Mouse (Mus musculus) heart, adult 2 months (tissue): ENCODE measurements around the gene Plekha6. TPM values are rescaled to one million over a fixed set of nuclear protein-coding genes. Genes with fewer than 3 reads are reported as not detected.

Experiments
- DNase-seq, 2 experiments: peaks; one replicate each; pipeline ENCODE4 v3.0.0; 2021
- H3K27ac ChIP-seq: fragments of 200-600 bp; 2 replicates; pipeline ENCODE4 v1.8.1; 2022
- H3K27me3 ChIP-seq: fragments of 200-500 bp; 2 replicates; pipeline ENCODE4 v1.6.1; 2012; ENCODE audit warnings: mild to moderate bottlenecking, low read length, inconsistent platforms, mixed read lengths; ENCODE audit not compliant: control insufficient read depth, insufficient read depth
- H3K36me3 ChIP-seq: fragments of 200-500 bp; 2 replicates; pipeline ENCODE4 v1.6.1; 2012; ENCODE audit warnings: low read length, inconsistent platforms; ENCODE audit not compliant: control insufficient read depth, insufficient read depth
- H3K4me1 ChIP-seq: fragments of 200-500 bp; 2 replicates; pipeline ENCODE4 v1.6.1; 2011; ENCODE audit warnings: low read length; ENCODE audit not compliant: control insufficient read depth, insufficient read depth
- H3K4me3 ChIP-seq: fragments of 200-600 bp; 2 replicates; pipeline ENCODE4 v1.8.1; 2022
- H3K79me2 ChIP-seq: fragments of 200-500 bp; replicated peaks from 2 replicates; pipeline ENCODE4 v1.6.1; 2012; ENCODE audit warnings: mild to moderate bottlenecking, inconsistent platforms, low read length, moderate library complexity, mixed read lengths; ENCODE audit not compliant: control insufficient read depth, insufficient read depth
- H3K9ac ChIP-seq: fragments of 200-500 bp; 2 replicates; pipeline ENCODE4 v1.6.1; 2012; ENCODE audit warnings: low read depth, mild to moderate bottlenecking, control low read depth, inconsistent platforms, low read length, mixed read lengths
- CTCF ChIP-seq: fragments of 200-600 bp; IDR thresholded peaks from 2 replicates; pipeline ENCODE4 v1.8.1; 2022; ENCODE audit warnings: antibody characterized with exemption, mild to moderate bottlenecking, moderate library complexity
- EP300 ChIP-seq: fragments of 200-500 bp; IDR thresholded peaks from 2 replicates; pipeline ENCODE4 v1.6.1; 2011; ENCODE audit warnings: low read depth, low read length, control low read depth; ENCODE audit not compliant: insufficient read depth
- POLR2A ChIP-seq: fragments of 200-500 bp; IDR thresholded peaks from 2 replicates; pipeline ENCODE4 v1.6.1; 2011; ENCODE audit warnings: mild to moderate bottlenecking, low read depth, low read length, control low read depth; ENCODE audit not compliant: insufficient read depth
- WGBS: fragments of 180-500 bp; shearing (Covaris S2); methylation state at CpG from one replicate; pipeline ENCODE4 v1.1.7; 2018; 5-methylcytosine and 5-hydroxymethylcytosine counted together
- intact Hi-C: fragments of 180-260 bp; cut with DNase I; formaldehyde crosslinking; loops from one replicate; pipeline ENCODE4 v1.15.1; 2025
- polyA plus RNA-seq: library from polyadenylated mRNA; depleted of rRNA; stranded (reverse); fragments of >200 nt; gene quantifications from 2 replicates; pipeline ENCODE4 v1.2.3, GENCODE M21; 2012
- total RNA-seq, 2 experiments: library from RNA; stranded (reverse); gene quantifications; 2 replicates each; pipeline ENCODE4 v1.2.3; 2021

Plekha6 gene
- total and polyA plus RNA-seq, 3 experiments = 51.0 to 67.5 (median 55.2) TPM

GRCm38 (mm10) chr1:133270336-133270735 lies 106.3 kb downstream of the Plekha6 start:
- intact Hi-C loops = no loop called here
- Histone ChIP-seq H3K27me3 (no peaks in the 10 kb centered on the region), H3K27ac (no peak overlapping the region), H3K4me1 (no peaks in the 10 kb centered on the region), H3K36me3 (no peaks in the 10 kb centered on the region), H3K79me2 (no peaks in the 10 kb centered on the region), H3K4me3 (no peak overlapping the region), H3K9ac (no peak overlapping the region)
- 44% methylated on average over 6 of the region's 6 CpGs for WGBS
- no peak for TF ChIP-seq EP300
- no peak for TF ChIP-seq POLR2A
- TF ChIP-seq CTCF = no peak
- no peak for DNase-seq

DNA sequence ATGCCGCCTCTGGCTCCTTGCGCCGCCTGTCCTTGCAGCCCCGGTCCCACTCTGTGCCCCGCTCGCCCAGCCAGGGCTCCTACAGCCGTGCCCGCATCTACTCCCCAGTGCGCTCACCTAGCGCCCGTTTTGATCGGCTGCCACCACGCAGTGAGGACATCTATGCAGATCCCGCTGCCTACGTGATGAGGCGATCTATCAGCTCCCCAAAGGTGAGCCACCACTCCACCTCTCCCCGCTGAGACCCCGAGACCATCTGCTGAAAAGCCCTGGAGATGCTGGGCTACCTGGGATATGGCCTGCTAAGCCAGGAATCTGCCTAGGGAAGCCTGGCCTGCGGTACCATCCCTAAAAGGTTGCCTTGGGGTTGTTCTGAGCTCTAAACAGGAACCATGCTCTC lies 110.2 kb downstream of the Plekha6 start:
- Histone ChIP-seq H3K27me3 (no peaks in the 10 kb centered on the region), H3K4me3 (no peak overlapping the region), H3K9ac (no peak overlapping the region), H3K79me2 (no peaks in the 10 kb centered on the region), H3K4me1 (peaks cover 2% of the 10 kb centered on the region; the same call in 1 of the 2 replicates), H3K27ac (no peak overlapping the region), H3K36me3 (no peaks in the 10 kb centered on the region)
- WGBS = 91% methylated on average over 19 of the region's 19 CpGs
- DNase-seq = no peak
- no peak for TF ChIP-seq POLR2A
- TF ChIP-seq CTCF = no peak
- TF ChIP-seq EP300 = no peak
- intact Hi-C loops = no loop called here

GRCm38 (mm10) chr1:133276983-133277382 lies 113.0 kb downstream of the Plekha6 start:
- Histone ChIP-seq H3K4me3 (no peak overlapping the region), H3K27me3 (no peaks in the 10 kb centered on the region), H3K79me2 (no peaks in the 10 kb centered on the region), H3K36me3 (no peaks in the 10 kb centered on the region), H3K9ac (no peak overlapping the region), H3K27ac (no peak overlapping the region), H3K4me1 (peaks cover 2% of the 10 kb centered on the region; the same call in 1 of the 2 replicates)
- intact Hi-C loops = no loop called here
- 40% methylated on average over 5 of the region's 5 CpGs for WGBS
- TF ChIP-seq POLR2A (no peak), CTCF (no peak), EP300 (no peak)
- DNase-seq = no peak

- no peaks in the 10 kb centered on the region for H3K79me2 ChIP-seq
- H3K9ac ChIP-seq = no peak overlapping the region
- H3K27ac ChIP-seq = no peak overlapping the region
- H3K4me3 ChIP-seq = no peak overlapping the region
- no peaks in the 10 kb centered on the region for H3K27me3 ChIP-seq
- DNase-seq = no peak
- no peak for TF ChIP-seq CTCF
- no peak for TF ChIP-seq POLR2A
- TF ChIP-seq EP300 = no peak
- WGBS = 82% methylated on average over 6 of the region's 6 CpGs
- no peaks in the 10 kb centered on the region for H3K36me3 ChIP-seq
- intact Hi-C loops = no loop called here
- peaks cover 2% of the 10 kb centered on the region; the same call in 1 of the 2 replicates for H3K4me1 ChIP-seq
Observed at GRCm38 (mm10) chr1:133278539-133278938, 114.5 kb downstream of the Plekha6 start.

DNA sequence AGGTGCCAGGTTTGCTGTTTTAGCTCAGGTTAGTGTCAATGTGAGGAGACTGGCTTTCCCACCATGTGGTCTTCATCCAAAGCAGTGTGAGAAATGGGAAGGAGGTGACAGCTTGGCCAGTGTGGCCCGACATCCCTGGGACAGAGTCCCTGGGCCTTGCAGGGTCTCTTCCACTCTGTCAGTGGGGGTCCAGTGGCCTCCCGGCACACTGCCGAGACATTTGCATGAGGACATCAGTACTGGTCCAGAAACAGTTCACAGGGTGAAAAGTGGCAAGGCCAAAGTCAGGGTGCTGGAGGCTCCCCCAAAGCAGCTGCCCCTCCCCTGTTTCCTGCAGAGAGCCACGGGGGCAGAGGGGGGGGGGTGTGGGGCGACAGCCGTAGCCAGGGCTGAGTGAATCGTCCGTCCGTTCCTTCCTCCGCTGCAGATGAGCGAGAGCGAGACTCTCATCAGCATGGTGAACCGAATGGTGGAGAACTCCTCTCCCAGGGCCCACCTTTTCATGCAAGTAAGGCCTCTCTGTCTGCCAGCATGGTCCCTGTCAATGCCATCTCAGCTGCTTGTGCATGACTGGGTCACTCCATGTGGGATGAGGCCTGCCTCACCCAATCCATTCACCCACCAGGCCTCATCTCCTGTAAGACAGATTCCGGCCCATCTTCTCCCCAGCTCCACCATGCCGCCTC lies 115.1 kb downstream of the Plekha6 start:
- 71% methylated on average over 15 of the region's 15 CpGs for WGBS
- no peak for DNase-seq
- Histone ChIP-seq H3K9ac (no peak overlapping the region), H3K79me2 (no peaks in the 10 kb centered on the region), H3K36me3 (no peaks in the 10 kb centered on the region), H3K27ac (no peak overlapping the region), H3K4me3 (no peak overlapping the region), H3K4me1 (peaks cover 2% of the 10 kb centered on the region; the same call in 1 of the 2 replicates), H3K27me3 (no peaks in the 10 kb centered on the region)
- TF ChIP-seq EP300 = no peak
- TF ChIP-seq POLR2A = no peak
- TF ChIP-seq CTCF = no peak
- intact Hi-C loops = no loop called here

DNA sequence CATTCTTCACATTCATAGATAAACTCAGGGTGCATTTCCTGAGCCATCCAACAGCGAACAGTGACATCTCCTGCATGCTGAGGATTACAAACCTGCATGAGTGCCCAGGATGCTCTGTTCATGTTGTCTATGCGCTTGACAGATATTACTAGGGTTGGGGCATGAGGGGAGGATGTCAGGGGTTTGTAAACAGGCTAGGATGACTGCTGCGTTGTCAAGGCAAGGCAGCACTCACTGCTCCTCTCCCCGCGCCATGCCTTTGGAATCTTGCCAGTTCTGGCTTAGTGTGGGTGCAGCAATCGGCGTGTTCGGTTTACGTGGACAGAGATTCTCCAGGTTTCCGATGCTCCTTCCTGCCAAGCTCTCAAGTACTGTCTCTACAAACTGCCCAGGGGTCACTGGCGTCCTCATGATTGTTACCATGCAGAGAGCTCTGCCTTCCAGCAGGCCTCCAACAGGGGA lies 115.7 kb downstream of the Plekha6 start:
- H3K79me2 ChIP-seq = no peaks in the 10 kb centered on the region

More for the DNA sequence above, 115.7 kb downstream of the Plekha6 start:
- Histone ChIP-seq H3K27me3 (no peaks in the 10 kb centered on the region), H3K36me3 (no peaks in the 10 kb centered on the region), H3K27ac (no peak overlapping the region), H3K4me3 (no peak overlapping the region), H3K4me1 (peaks cover 2% of the 10 kb centered on the region; the same call in 1 of the 2 replicates), H3K9ac (no peak overlapping the region)
- no peak for DNase-seq
- 65% methylated on average over 11 of the region's 11 CpGs for WGBS
- intact Hi-C loops = no loop called here
- no peak for TF ChIP-seq EP300
- TF ChIP-seq CTCF = no peak
- no peak for TF ChIP-seq POLR2A
